Mouse (Mus musculus): ENCODE data around the gene Arsg. TPM values are rescaled to one million over a fixed set of nuclear protein-coding genes. Genes with fewer than 3 reads are reported as not detected.
A peak's percentile ranks its signal among the peaks of the same experiment; 100 is the strongest.

The Arsg gene
- polyA plus RNA-seq, 1 experiment from 2014 or later = 3.6 TPM

DNA sequence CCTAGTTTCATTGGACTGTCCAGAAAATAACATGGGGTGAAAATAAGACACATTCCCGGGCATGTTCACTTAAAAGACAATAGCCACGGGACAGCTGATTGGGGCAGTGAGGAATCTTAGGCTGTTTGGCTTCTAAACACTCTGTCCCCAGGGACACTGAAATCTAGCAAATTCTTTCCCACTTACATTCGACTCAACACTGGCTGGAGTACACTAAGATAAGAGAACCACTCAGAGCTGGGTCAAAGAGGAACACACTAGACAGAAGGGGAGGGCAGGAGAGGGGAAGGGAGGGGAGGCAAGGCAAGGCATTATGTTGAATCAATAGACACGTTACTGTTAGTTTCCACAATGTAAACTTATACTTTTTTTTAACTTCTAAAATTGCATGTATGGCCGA, 12.6 kb upstream of the Arsg start:
- H3K4me2 ChIP-seq (ENCODE audit: low read depth, low read length) = no peak overlapping the region
- ATAC-seq (replicated peaks; ENCODE audit: extremely low read depth, insufficient read depth, low FRiP score) = peak; percentile 83
- peaks cover 13% of the 10 kb centered on the region for H3K36me3 ChIP-seq (ENCODE audit: control insufficient read depth, insufficient read depth)
- WGBS = 17% methylated on average over 5 of the region's 5 CpGs
- H3K9ac ChIP-seq (ENCODE audit: low read length) = no peak overlapping the region
- no peaks in the 10 kb centered on the region for H3K9me3 ChIP-seq (replicated peaks; ENCODE audit: control insufficient read depth, low read length)
- H3K27ac ChIP-seq (ENCODE audit: low read length) = peak overlapping the region; percentile 40
- H3K27me3 ChIP-seq (ENCODE audit: control insufficient read depth, insufficient read depth, low read length) = no peaks in the 10 kb centered on the region
- no peak overlapping the region for H3K4me3 ChIP-seq (ENCODE audit: low read length)
- peaks cover 7% of the 10 kb centered on the region for H3K4me1 ChIP-seq (ENCODE audit: control insufficient read depth, insufficient read depth, low read length)

GRCm38 (mm10) chr11:109465068-109465467, 8.1 kb upstream of the Arsg start:
- no peak overlapping the region for H3K4me3 ChIP-seq (ENCODE audit: low read length)
- ATAC-seq (replicated peaks; ENCODE audit: extremely low read depth, insufficient read depth, low FRiP score) = no peak
- no peak overlapping the region for H3K27ac ChIP-seq (ENCODE audit: low read length)
- 84% methylated on average over 4 of the region's 4 CpGs for WGBS
- H3K36me3 ChIP-seq (ENCODE audit: control insufficient read depth, insufficient read depth) = peaks cover 10% of the 10 kb centered on the region
- no peaks in the 10 kb centered on the region for H3K27me3 ChIP-seq (ENCODE audit: control insufficient read depth, insufficient read depth, low read length)
- H3K9me3 ChIP-seq (replicated peaks; ENCODE audit: control insufficient read depth, low read length) = no peaks in the 10 kb centered on the region
- H3K4me2 ChIP-seq (ENCODE audit: low read depth, low read length) = no peak overlapping the region
- H3K9ac ChIP-seq (ENCODE audit: low read length) = no peak overlapping the region
- peaks cover 6% of the 10 kb centered on the region for H3K4me1 ChIP-seq (ENCODE audit: control insufficient read depth, insufficient read depth, low read length)

- Histone ChIP-seq H3K9me3 (replicated peaks; ENCODE audit: control insufficient read depth, low read length) (no peaks in the 10 kb centered on the region), H3K36me3 (ENCODE audit: control insufficient read depth, insufficient read depth) (peaks cover 7% of the 10 kb centered on the region), H3K4me1 (ENCODE audit: control insufficient read depth, insufficient read depth, low read length) (peaks cover 6% of the 10 kb centered on the region; the same call in 1 of the 2 replicates), H3K9ac (ENCODE audit: low read length) (no peak overlapping the region), H3K4me3 (ENCODE audit: low read length) (no peak overlapping the region), H3K27me3 (ENCODE audit: control insufficient read depth, insufficient read depth, low read length) (no peaks in the 10 kb centered on the region), H3K27ac (ENCODE audit: low read length) (no peak overlapping the region), H3K4me2 (ENCODE audit: low read depth, low read length) (no peak overlapping the region)
- WGBS = 58% methylated on average over 8 of the region's 8 CpGs
- no peak for ATAC-seq (replicated peaks; ENCODE audit: extremely low read depth, insufficient read depth, low FRiP score)
Observed at GRCm38 (mm10) chr11:109466987-109467386, 6.2 kb upstream of the Arsg start.

DNA sequence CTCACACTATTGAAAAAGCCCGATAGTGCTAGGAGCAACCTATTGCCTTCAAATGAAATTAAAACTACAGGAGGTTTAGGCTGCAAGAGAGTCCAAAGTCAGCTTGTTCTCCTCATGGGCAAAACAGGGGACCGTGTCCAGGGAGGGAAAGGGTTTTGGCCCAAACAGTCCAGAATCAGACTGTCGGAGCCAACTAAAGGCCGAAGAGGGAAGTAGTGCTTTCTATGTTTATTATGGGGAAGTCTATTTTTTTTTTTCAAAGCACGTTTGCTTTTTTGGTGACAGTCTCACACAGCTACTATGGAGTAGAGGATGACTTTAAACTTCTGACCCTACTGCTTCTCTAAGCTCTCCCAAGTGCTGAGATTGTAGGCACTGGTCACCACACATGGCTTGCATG, 5.0 kb upstream of the Arsg start:
- no peaks in the 10 kb centered on the region; the same call in 1 of the 2 replicates for H3K36me3 ChIP-seq (ENCODE audit: control insufficient read depth, insufficient read depth)
- H3K4me3 ChIP-seq (ENCODE audit: low read length) = no peak overlapping the region
- WGBS = 75% methylated on average over 5 of the region's 5 CpGs
- H3K27me3 ChIP-seq (ENCODE audit: control insufficient read depth, insufficient read depth, low read length) = no peaks in the 10 kb centered on the region
- ATAC-seq (replicated peaks; ENCODE audit: extremely low read depth, insufficient read depth, low FRiP score) = no peak
- H3K27ac ChIP-seq (ENCODE audit: low read length) = no peak overlapping the region
- no peaks in the 10 kb centered on the region for H3K9me3 ChIP-seq (replicated peaks; ENCODE audit: control insufficient read depth, low read length)
- no peak overlapping the region for H3K9ac ChIP-seq (ENCODE audit: low read length)
- no peak overlapping the region for H3K4me2 ChIP-seq (ENCODE audit: low read depth, low read length)
- peaks cover 6% of the 10 kb centered on the region; the same call in 1 of the 2 replicates for H3K4me1 ChIP-seq (ENCODE audit: control insufficient read depth, insufficient read depth, low read length)

- WGBS = 74% methylated on average over 9 of the region's 9 CpGs
- Histone ChIP-seq H3K4me3 (ENCODE audit: low read length) (no peak overlapping the region), H3K4me2 (ENCODE audit: low read depth, low read length) (no peak overlapping the region), H3K4me1 (ENCODE audit: control insufficient read depth, insufficient read depth, low read length) (peaks cover 6% of the 10 kb centered on the region; the same call in 1 of the 2 replicates), H3K36me3 (ENCODE audit: control insufficient read depth, insufficient read depth) (no peaks in the 10 kb centered on the region), H3K27ac (ENCODE audit: low read length) (no peak overlapping the region), H3K27me3 (ENCODE audit: control insufficient read depth, insufficient read depth, low read length) (peaks cover 3% of the 10 kb centered on the region; the same call in 1 of the 2 replicates), H3K9me3 (replicated peaks; ENCODE audit: control insufficient read depth, low read length) (no peaks in the 10 kb centered on the region), H3K9ac (ENCODE audit: low read length) (no peak overlapping the region)
- no peak for ATAC-seq (replicated peaks; ENCODE audit: extremely low read depth, insufficient read depth, low FRiP score)
Observed at GRCm38 (mm10) chr11:109470170-109470569, 3.0 kb upstream of the Arsg start.

GRCm38 (mm10) chr11:109470921-109471861, 2.0 kb upstream of the Arsg start:
- peak overlapping the region; percentile 7; the same call in 1 of the 2 replicates for H3K27ac ChIP-seq (ENCODE audit: low read length)
- peak overlapping the region; percentile 70 for H3K4me3 ChIP-seq (ENCODE audit: low read length)
- H3K4me2 ChIP-seq (ENCODE audit: low read depth, low read length) = peak overlapping the region; percentile 77
- peaks cover 3% of the 10 kb centered on the region; the same call in 1 of the 2 replicates for H3K27me3 ChIP-seq (ENCODE audit: control insufficient read depth, insufficient read depth, low read length)
- 36% methylated on average over 15 of the region's 15 CpGs for WGBS
- H3K9me3 ChIP-seq (replicated peaks; ENCODE audit: control insufficient read depth, low read length) = no peaks in the 10 kb centered on the region
- no peak overlapping the region for H3K9ac ChIP-seq (ENCODE audit: low read length)
- peaks cover 6% of the 10 kb centered on the region; the same call in 1 of the 2 replicates for H3K4me1 ChIP-seq (ENCODE audit: control insufficient read depth, insufficient read depth, low read length)
- no peaks in the 10 kb centered on the region for H3K36me3 ChIP-seq (ENCODE audit: control insufficient read depth, insufficient read depth)
- no peak for ATAC-seq (replicated peaks; ENCODE audit: extremely low read depth, insufficient read depth, low FRiP score)

GRCm38 (mm10) chr11:109472171-109472691, 943 bp upstream of the Arsg start:
- ATAC-seq (replicated peaks; ENCODE audit: extremely low read depth, insufficient read depth, low FRiP score) = no peak
- Histone ChIP-seq H3K4me2 (ENCODE audit: low read depth, low read length) (peak overlapping the region; percentile 77), H3K4me1 (ENCODE audit: control insufficient read depth, insufficient read depth, low read length) (peaks cover 6% of the 10 kb centered on the region; the same call in 1 of the 2 replicates), H3K9me3 (replicated peaks; ENCODE audit: control insufficient read depth, low read length) (no peaks in the 10 kb centered on the region), H3K36me3 (ENCODE audit: control insufficient read depth, insufficient read depth) (no peaks in the 10 kb centered on the region), H3K9ac (ENCODE audit: low read length) (peak overlapping the region; percentile 83), H3K27me3 (ENCODE audit: control insufficient read depth, insufficient read depth, low read length) (peaks cover 3% of the 10 kb centered on the region; the same call in 1 of the 2 replicates), H3K4me3 (ENCODE audit: low read length) (peak overlapping the region; percentile 70), H3K27ac (ENCODE audit: low read length) (peak overlapping the region; percentile 75; the same call in 1 of the 2 replicates)
- under 1% methylated on average over 33 of the region's 33 CpGs for WGBS

GRCm38 (mm10) chr11:109472821-109473170, 378 bp upstream of the Arsg start:
- 1% methylated on average over 12 of the region's 13 CpGs for WGBS
- Histone ChIP-seq H3K9me3 (replicated peaks; ENCODE audit: control insufficient read depth, low read length) (no peaks in the 10 kb centered on the region), H3K4me1 (ENCODE audit: control insufficient read depth, insufficient read depth, low read length) (peaks cover 6% of the 10 kb centered on the region; the same call in 1 of the 2 replicates), H3K9ac (ENCODE audit: low read length) (peak overlapping the region; percentile 83), H3K4me2 (ENCODE audit: low read depth, low read length) (peak overlapping the region; percentile 77), H3K27ac (ENCODE audit: low read length) (peak overlapping the region; percentile 75), H3K4me3 (ENCODE audit: low read length) (peak overlapping the region; percentile 70), H3K36me3 (ENCODE audit: control insufficient read depth, insufficient read depth) (no peaks in the 10 kb centered on the region), H3K27me3 (ENCODE audit: control insufficient read depth, insufficient read depth, low read length) (peaks cover 3% of the 10 kb centered on the region; the same call in 1 of the 2 replicates)
- ATAC-seq (replicated peaks; ENCODE audit: extremely low read depth, insufficient read depth, low FRiP score) = peak; percentile 44

Data from heart, embryonic 16.5 days (tissue).